Mouse (Mus musculus) granulocyte monocyte progenitor cell, adult 5-6 weeks (primary cell): ENCODE results near the gene Nutm1. TPM values are rescaled to one million over a fixed set of nuclear protein-coding genes. Genes with fewer than 3 reads are reported as not detected.

Experiments used
- ATAC-seq: replicated peaks from 2 replicates; pipeline ENCODE4 v1.8.0; 2016; ENCODE audit warnings: mild to moderate bottlenecking, moderate TSS enrichment, inconsistent platforms; ENCODE audit not compliant: poor library complexity, severe bottlenecking
- total RNA-seq, 2 experiments: library from RNA; stranded (forward) in 1 of 2; stranded (reverse) in 1 of 2; fragments of 200-712, 200-1000 nt in 1 of 2; fragments of >200 nt in 1 of 2; fragmentation: Nextera tagmentation in 1 of 2; gene quantifications; 2 replicates each; pipeline ENCODE4 v1.2.3; 2014 to 2017

Nutm1 gene
- total RNA-seq, 2 experiments from 2014 or later, result not detected

GRCm38 (mm10) chr2:112210142-112210541, 48.9 kb downstream of the Nutm1 start:
- no peak for ATAC-seq

DNA sequence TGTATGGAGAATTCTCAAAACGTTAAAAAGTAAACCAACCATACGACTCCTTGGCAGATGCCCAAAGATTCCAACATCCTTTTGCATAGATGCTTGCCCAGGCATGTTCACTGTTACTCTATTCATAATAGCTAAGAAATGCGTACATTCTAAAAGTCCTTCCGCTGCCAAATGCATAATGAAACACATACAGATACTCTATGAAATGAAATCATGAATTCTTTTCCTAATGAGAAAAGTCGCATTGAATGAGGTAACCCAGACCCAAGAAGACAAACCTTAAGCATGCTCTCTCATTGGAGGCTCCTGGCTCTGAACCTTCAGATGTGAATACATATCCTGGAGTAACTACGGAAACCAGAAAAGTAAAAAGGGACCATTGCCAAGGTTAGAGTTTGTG, 56.0 kb downstream of the Nutm1 start:
- ATAC-seq, result no peak

Other genes with a start within 250 kb of the Nutm1 start
- not detected in 2 replicates for gene Olfr1310, start 246.6 kb downstream of the Nutm1 start, total RNA-seq (2014; fragmentation: Nextera tagmentation)
- gene Olfr1310, start 246.6 kb downstream of the Nutm1 start, total RNA-seq (2017), result not detected in 2 replicates
- gene Olfr1311, start 234.9 kb downstream of the Nutm1 start, total RNA-seq (2014; fragmentation: Nextera tagmentation), result not detected in 2 replicates
- not detected in 2 replicates for gene Olfr1311, start 234.9 kb downstream of the Nutm1 start, total RNA-seq (2017)
- gene Olfr1312, start 209.1 kb downstream of the Nutm1 start, total RNA-seq (2014; fragmentation: Nextera tagmentation), result not detected in 2 replicates
- gene Olfr1312, start 209.1 kb downstream of the Nutm1 start, total RNA-seq (2017), result not detected in 2 replicates
- gene Olfr1313, start 181.4 kb downstream of the Nutm1 start, total RNA-seq (2014; fragmentation: Nextera tagmentation), result not detected in 2 replicates
- gene Olfr1313, start 181.4 kb downstream of the Nutm1 start, total RNA-seq (2017), result not detected in 2 replicates
- gene Olfr1314, start 162.5 kb downstream of the Nutm1 start, total RNA-seq (2014; fragmentation: Nextera tagmentation), result not detected in 2 replicates
- gene Olfr1314, start 162.5 kb downstream of the Nutm1 start, total RNA-seq (2017), result not detected in 2 replicates
- not detected in 2 replicates for gene Olfr1315-ps1, start 143.9 kb downstream of the Nutm1 start, total RNA-seq (2014; fragmentation: Nextera tagmentation)
- not detected in 2 replicates for gene Olfr1315-ps1, start 143.9 kb downstream of the Nutm1 start, total RNA-seq (2017)
- not detected in 2 replicates for gene Olfr1316, start 124.3 kb downstream of the Nutm1 start, total RNA-seq (2014; fragmentation: Nextera tagmentation)
- not detected in 2 replicates for gene Olfr1316, start 124.3 kb downstream of the Nutm1 start, total RNA-seq (2017)
- not detected in 2 replicates for gene Olfr1317, start 119.0 kb downstream of the Nutm1 start, total RNA-seq (2014; fragmentation: Nextera tagmentation)
- not detected in 2 replicates for gene Olfr1317, start 119.0 kb downstream of the Nutm1 start, total RNA-seq (2017)
- gene Olfr1318, start 105.1 kb downstream of the Nutm1 start, total RNA-seq (2014; fragmentation: Nextera tagmentation), result not detected in 2 replicates
- not detected in 2 replicates for gene Olfr1318, start 105.1 kb downstream of the Nutm1 start, total RNA-seq (2017)
- 17.3 and 26.8 TPM in 2 replicates for gene Lpcat4, start 19.8 kb downstream of the Nutm1 start, total RNA-seq (2014; fragmentation: Nextera tagmentation)
- gene Lpcat4, start 19.8 kb downstream of the Nutm1 start, total RNA-seq (2017), result 7.7 and 10.6 TPM in 2 replicates
- gene Nop10, start 2.6 kb upstream of the Nutm1 start, total RNA-seq (2014; fragmentation: Nextera tagmentation), result 139 and 177 TPM in 2 replicates
- 220 and 244 TPM in 2 replicates for gene Nop10, start 2.6 kb upstream of the Nutm1 start, total RNA-seq (2017)
- gene Slc12a6, start 6.5 kb upstream of the Nutm1 start, total RNA-seq (2014; fragmentation: Nextera tagmentation), result 57.3 and 62.2 TPM in 2 replicates
- 51.3 and 51.8 TPM in 2 replicates for gene Slc12a6, start 6.5 kb upstream of the Nutm1 start, total RNA-seq (2017)
- gene Gm21985, start 7.0 kb upstream of the Nutm1 start, total RNA-seq (2014; fragmentation: Nextera tagmentation), result 0.75 TPM in 1 of 2 replicates, not detected in the other
- 0.36 TPM in 1 of 2 replicates, not detected in the other for gene Gm21985, start 7.0 kb upstream of the Nutm1 start, total RNA-seq (2017)
- gene Emc4, start 108.7 kb upstream of the Nutm1 start, total RNA-seq (2014; fragmentation: Nextera tagmentation), result 58.9 and 83.9 TPM in 2 replicates
- 73.6 and 78.2 TPM in 2 replicates for gene Emc4, start 108.7 kb upstream of the Nutm1 start, total RNA-seq (2017)
- 18.0 and 18.1 TPM in 2 replicates for gene Katnbl1, start 119.9 kb upstream of the Nutm1 start, total RNA-seq (2014; fragmentation: Nextera tagmentation)
- gene Katnbl1, start 119.9 kb upstream of the Nutm1 start, total RNA-seq (2017), result 16.4 and 18.1 TPM in 2 replicates
- gene Emc7, start 195.7 kb upstream of the Nutm1 start, total RNA-seq (2014; fragmentation: Nextera tagmentation), result 15.4 and 16.6 TPM in 2 replicates
- gene Emc7, start 195.7 kb upstream of the Nutm1 start, total RNA-seq (2017), result 7.8 and 10.7 TPM in 2 replicates
- gene Chrm5, start 221.5 kb upstream of the Nutm1 start, total RNA-seq (2014; fragmentation: Nextera tagmentation), result not detected in 2 replicates
- gene Chrm5, start 221.5 kb upstream of the Nutm1 start, total RNA-seq (2017), result not detected in 2 replicates
- 8.5 and 25.0 TPM in 2 replicates for gene Aven, start 233.7 kb upstream of the Nutm1 start, total RNA-seq (2014; fragmentation: Nextera tagmentation)
- gene Aven, start 233.7 kb upstream of the Nutm1 start, total RNA-seq (2017), result 23.5 and 26.0 TPM in 2 replicates